Mouse (Mus musculus): ENCODE results near the gene Snx18. TPM values are rescaled to one million over a fixed set of nuclear protein-coding genes. Genes with fewer than 3 reads are reported as not detected.

Snx18 gene
- polyA plus RNA-seq, 1 experiment: 17.0 TPM

DNA sequence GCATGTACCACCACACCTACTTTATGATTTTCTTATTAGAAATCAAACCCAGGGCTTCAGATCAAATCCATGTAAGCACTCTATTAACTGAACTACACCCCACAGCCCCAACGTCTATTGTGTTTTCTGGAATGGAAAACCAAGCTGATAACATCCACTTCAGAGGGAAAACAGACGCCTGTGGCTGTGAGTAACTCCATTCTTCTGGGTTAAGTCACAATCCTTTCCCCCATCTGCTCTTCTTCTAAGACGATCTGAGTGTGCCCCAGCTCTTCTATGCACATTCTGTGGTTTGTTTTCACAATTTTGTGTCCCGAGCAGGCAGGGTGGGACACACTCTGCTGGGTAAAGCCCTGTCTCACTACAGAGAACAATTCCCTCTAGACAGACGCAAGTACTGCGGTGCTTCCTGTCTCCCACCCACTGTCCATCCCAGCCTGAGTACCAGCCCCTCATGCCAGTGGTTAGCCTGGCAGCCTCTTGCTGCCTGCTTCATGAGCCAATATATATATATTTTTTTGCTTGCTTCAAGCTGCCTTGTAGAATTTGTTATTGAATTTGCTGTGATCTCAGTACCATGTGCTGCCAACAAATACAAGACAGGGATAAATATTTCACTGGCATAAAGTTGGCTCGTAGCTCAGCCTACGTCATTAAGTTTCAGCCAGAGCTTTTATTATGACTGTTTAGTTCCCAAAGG is 67.3 kb downstream of the Snx18 start:
- no peak overlapping the region for H3K4me3 ChIP-seq (replicated peaks; ENCODE audit: insufficient read depth, low read depth, low read length)
- TF ChIP-seq POLR2A (IDR thresholded peaks at IDR 0.05; ENCODE audit: borderline replicate concordance, insufficient read depth, low read length) (no peak), CTCF (IDR thresholded peaks at IDR 0.05; ENCODE audit: borderline replicate concordance, insufficient read depth, low read depth, low read length) (no peak)
- 50% methylated on average over 8 of the region's 8 CpGs for WGBS
- H3K27ac ChIP-seq (ENCODE audit: insufficient read depth, low read length): no peak overlapping the region
- no peaks in the 10 kb centered on the region for H3K4me1 ChIP-seq (ENCODE audit: control insufficient read depth, insufficient read depth, low read length)
- H3K27me3 ChIP-seq (ENCODE audit: control insufficient read depth, insufficient read depth, low read length): no peaks in the 10 kb centered on the region
- no peak for DNase-seq

DNA sequence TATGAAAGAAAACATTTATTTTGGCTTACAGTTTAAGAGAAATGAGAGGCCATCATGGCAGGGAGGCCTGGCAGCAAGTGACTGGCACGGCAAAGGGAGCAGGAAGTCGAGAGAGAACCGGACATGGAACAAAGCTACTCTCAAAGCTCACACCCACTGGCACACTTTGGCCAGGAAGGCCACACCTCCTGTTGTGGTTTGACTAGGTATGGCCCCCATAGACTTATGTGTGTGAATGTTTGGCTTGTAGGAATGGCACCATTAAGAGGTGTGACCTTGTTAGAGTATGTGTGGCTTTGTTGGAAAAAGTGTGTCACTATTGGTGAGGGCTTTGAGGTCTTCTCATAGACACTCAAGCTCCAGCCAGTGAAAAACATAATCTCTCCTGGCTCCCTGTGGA is 69.3 kb downstream of the Snx18 start:
- Histone ChIP-seq H3K27ac (ENCODE audit: insufficient read depth, low read length) (no peak overlapping the region), H3K4me3 (replicated peaks; ENCODE audit: insufficient read depth, low read depth, low read length) (no peak overlapping the region), H3K27me3 (ENCODE audit: control insufficient read depth, insufficient read depth, low read length) (no peaks in the 10 kb centered on the region), H3K4me1 (ENCODE audit: control insufficient read depth, insufficient read depth, low read length) (no peaks in the 10 kb centered on the region)
- TF ChIP-seq POLR2A (IDR thresholded peaks at IDR 0.05; ENCODE audit: borderline replicate concordance, insufficient read depth, low read length) (no peak), CTCF (IDR thresholded peaks at IDR 0.05; ENCODE audit: borderline replicate concordance, insufficient read depth, low read depth, low read length) (no peak)
- WGBS: 93% methylated on average over 3 of the region's 3 CpGs
- no peak for DNase-seq

- H3K4me3 ChIP-seq (replicated peaks; ENCODE audit: insufficient read depth, low read depth, low read length): no peak overlapping the region
- TF ChIP-seq POLR2A (IDR thresholded peaks at IDR 0.05; ENCODE audit: borderline replicate concordance, insufficient read depth, low read length) (no peak), CTCF (IDR thresholded peaks at IDR 0.05; ENCODE audit: borderline replicate concordance, insufficient read depth, low read depth, low read length) (no peak)
- H3K27ac ChIP-seq (ENCODE audit: insufficient read depth, low read length): no peak overlapping the region
- H3K4me1 ChIP-seq (ENCODE audit: control insufficient read depth, insufficient read depth, low read length): no peaks in the 10 kb centered on the region
- H3K27me3 ChIP-seq (ENCODE audit: control insufficient read depth, insufficient read depth, low read length): no peaks in the 10 kb centered on the region
- no peak for DNase-seq
- WGBS: 93% methylated on average over 8 of the region's 8 CpGs
These were observed 70.4 kb downstream of the Snx18 start for GRCm38 (mm10) chr13:113547807-113548426.

DNA sequence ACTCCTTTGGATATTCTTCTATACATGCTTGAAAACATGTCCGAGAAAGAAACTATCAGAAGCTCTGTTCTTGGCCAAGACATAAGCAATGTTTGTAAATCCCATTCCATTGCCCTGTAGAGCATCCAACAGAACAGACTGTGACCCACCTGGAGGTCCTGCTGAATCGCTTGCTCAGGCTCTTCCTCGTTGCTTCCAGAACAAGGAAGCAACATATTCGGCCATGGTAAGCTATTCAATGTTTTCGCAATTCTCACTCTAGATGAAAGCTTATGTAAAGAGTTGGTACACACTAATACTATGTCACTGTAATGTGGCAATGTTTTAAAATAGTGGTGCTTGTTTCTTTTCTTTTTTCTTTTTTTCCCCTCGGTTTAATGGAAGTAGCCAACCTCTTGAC is 76.0 kb downstream of the Snx18 start:
- TF ChIP-seq CTCF (IDR thresholded peaks at IDR 0.05; ENCODE audit: borderline replicate concordance, insufficient read depth, low read depth, low read length) (no peak), POLR2A (IDR thresholded peaks at IDR 0.05; ENCODE audit: borderline replicate concordance, insufficient read depth, low read length) (no peak)
- H3K4me3 ChIP-seq (replicated peaks; ENCODE audit: insufficient read depth, low read depth, low read length): no peak overlapping the region
- peak; percentile 49 to 81 for DNase-seq
- H3K27me3 ChIP-seq (ENCODE audit: control insufficient read depth, insufficient read depth, low read length): no peaks in the 10 kb centered on the region
- WGBS: 21% methylated on average over 6 of the region's 6 CpGs
- H3K27ac ChIP-seq (ENCODE audit: insufficient read depth, low read length): no peak overlapping the region
- peaks cover 7% of the 10 kb centered on the region for H3K4me1 ChIP-seq (ENCODE audit: control insufficient read depth, insufficient read depth, low read length)

Other genes starting within 250 kb of the Snx18 start
- 1.9 and 2.7 TPM in 2 replicates for gene Hspb3, start 45.1 kb upstream of the Snx18 start, polyA plus RNA-seq (2012; rRNA removed)
- 10.3 and 12.2 TPM in 2 replicates for gene Arl15, start 175.9 kb upstream of the Snx18 start, polyA plus RNA-seq (2012; rRNA removed)

Data from cerebellum, adult 2 months (tissue).